Mouse (Mus musculus) frontal cortex, postnatal 14 days (tissue): ENCODE results near the gene Pcsk2.

ENCODE experiments used
- DNase-seq, 2 experiments: peaks; one replicate each; pipeline ENCODE4 v3.0.0; 2022; ENCODE audit warnings: low spot score in 2 of 2

The Pcsk2 gene

DNA sequence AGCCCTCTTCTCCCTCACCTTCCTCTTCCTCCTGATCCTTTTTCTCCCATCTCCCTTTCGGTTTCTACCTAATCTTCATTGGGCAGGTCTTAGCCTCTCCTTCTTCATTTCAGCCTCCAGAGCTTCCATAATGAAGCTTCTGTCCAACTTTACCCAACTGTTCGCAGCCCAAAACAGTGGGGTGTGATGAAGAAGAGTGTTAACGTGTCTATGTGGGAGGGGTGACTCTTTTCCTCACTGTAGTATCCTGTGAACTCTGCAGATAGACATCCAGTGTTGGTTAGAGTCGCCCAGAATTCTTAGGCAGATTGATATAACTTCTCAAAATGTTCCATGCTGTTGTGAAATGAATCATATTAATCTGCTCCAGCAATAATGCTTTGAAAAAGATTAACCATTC lies 98.4 kb downstream of the Pcsk2 start:
- no peak for DNase-seq

DNA sequence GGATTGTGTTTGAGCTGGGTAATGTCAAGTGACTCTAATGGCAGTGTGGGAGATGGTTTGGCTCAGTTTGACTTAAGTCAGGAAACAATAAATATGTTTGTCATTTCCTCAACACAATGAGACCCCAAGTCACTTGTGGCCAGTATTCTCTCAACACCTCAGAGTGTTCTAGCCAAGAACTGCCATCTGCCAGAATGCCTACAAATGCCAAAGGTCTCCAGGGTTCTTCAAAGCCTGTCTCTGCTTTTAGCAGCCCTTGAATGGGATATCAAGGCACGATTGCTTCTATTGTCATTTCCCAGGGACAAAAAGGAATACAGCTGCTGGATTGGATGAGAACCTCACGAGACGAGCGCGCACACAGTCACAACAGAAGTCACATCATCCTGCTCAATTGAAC lies 100.0 kb downstream of the Pcsk2 start:
- DNase-seq, result no peak

DNA sequence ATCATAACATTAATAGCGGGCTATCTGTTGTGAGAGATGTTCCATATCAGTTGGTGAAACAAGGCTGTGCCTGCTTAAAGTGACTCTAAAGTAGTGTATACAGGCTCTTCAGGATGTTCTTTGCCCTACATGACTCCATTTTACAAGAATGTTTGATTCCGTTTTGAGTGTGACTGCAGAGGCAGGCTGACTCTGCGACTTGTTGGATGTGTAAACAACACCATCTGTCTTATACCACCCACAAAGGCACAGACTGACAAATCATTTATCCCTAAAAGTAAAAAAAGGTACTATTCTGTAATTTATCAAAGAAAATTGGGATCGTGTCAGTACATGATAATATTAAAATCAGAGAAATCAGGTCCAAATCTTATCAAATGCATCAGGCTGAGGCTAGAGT lies 108.7 kb downstream of the Pcsk2 start:
- no peak for DNase-seq

DNA sequence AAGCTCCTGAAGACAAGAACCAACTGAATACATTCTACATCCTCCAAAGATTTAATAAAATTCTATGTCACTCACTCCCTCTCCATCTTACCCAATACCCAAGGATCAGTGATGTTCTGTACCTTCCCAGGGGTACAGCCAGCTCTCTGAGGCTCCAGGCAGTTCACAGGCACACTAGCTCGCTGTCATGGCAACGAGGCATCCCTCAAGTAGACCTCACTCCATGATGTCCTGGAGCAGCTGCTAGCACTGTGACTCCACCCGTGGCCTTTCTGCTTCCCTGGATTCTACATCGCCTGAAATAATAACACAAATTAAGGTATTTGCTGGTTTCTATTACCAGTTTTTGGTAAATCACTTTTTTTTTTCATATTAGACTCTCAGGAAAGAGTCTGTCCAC lies 111.0 kb downstream of the Pcsk2 start:
- DNase-seq, result no peak

DNA sequence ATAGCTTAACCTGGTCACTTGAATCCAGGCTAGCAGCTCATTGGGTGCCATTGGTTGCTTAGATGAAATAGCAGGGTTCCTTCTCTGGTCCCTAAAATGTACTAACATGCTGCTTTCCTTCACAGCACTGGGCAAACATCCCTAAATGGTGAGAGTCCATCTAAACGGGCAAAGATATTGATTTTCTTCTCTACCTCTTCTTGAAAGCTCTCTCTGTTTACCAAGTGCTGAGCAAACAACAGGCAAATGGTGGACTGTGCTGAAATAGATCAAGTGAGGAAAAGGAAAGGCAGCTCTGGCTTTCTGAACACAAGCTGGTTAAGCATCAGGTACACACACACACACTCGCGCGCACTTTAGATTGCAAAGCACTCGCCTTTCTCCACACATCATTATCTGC lies 120.8 kb downstream of the Pcsk2 start:
- no peak for DNase-seq

DNA sequence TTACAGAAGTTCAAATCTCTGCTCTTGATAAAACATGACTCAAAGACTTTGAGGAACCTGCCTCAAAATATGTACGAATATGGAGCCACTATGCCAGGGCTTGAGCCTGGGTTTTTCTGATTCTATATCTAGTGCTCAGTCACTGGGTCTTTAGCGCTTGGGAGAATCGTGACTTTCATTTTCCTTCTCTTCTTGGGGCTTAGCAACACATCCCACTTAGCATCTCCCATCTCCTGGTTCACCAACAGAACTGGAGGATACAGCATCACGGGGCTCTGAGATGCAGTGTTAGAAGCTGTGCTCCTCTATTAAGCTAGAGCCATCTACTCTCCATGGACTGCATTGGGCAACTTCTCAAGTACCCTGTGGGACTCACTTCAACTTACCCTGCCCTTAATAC lies 131.9 kb downstream of the Pcsk2 start:
- DNase-seq, result no peak

DNA sequence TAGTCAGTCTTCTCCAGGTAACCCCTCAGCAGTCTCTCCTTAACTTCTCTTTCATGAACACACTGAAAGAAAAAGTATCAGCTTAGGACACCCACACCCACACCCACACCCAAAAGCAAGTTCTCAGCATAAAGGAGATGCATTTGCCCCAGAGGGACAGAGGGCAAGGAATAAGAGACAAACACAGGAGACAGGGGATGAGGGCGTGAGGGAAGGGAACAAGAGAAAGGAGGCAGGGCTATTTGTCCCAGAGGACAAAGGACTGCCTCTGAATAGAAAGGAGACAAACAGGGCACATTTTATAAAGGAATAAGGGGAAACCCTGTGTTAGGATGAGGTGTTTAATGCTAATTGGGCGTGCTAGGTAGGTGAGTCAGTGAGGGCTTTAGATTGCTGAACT lies 133.6 kb downstream of the Pcsk2 start:
- DNase-seq, result no peak

DNA sequence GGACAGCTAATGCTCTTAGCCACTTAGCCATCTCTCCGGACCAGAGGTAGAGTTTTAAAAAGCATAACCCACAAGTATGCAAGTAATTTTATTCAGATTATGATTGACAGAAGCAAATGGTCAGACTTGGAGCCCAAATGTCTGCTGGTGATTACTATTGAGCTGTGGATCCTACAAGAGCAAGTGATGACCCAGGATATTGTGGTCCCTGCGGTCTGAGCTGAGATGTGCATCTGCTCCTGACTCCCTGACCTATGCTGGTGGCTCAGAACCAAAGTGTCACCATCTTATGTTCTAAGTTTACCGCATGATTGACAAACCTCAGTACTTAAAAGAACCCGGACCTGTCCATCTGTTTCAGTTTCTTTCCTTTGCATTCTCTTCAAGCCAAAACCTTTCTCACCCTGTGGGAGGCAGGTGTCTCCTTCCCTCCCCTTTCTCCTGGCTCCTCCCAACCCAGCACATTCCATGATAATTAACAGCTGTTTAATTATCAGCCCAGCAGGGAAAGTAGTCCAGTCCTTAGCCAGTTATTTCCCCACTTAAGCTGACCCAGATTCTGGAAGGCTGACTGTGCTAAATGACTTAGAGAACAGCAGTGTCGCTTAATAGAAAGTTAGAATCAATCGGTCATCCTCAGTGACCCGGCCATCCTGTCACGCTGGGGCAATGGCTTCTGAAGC lies 136.1 kb downstream of the Pcsk2 start:
- no peak for DNase-seq

DNA sequence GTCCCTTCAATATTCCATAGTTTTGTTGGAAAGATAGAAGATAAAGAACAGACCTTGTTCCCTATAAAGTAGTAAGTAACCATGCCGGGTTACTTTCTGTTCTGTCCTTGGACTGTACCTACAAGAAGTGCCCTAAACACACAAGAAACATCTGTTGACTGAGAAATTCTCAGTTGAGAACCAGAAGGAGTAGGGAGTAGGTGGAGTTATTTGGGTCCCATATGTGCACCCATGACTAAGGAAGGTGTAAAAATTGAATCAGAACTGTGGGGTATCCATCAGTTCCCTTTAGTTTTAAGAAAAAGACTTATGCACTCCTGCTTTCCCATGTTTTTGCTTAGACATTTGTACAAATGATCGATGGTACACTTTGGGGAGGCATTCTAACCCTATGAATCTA lies 137.6 kb downstream of the Pcsk2 start:
- DNase-seq, result no peak

DNA sequence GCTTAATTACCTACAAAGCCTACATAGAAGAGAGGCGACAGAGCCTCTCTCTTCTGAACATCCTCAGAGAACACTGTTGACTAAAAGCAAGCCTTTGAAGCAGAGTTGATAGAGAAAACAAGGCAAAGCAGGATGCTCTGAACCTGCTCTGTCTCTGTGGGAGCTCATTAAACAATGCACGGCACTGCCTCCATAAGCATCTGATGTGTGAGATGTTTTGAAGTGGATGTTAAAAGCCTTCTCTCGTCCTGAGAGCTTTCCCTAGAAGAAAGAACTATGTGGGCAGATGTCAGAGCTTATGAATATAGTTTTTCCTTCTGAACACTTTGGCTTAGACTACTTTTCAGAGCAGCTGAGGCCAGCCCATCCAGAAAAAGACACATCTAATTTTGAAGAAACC lies 145.3 kb downstream of the Pcsk2 start:
- DNase-seq, result no peak

DNA sequence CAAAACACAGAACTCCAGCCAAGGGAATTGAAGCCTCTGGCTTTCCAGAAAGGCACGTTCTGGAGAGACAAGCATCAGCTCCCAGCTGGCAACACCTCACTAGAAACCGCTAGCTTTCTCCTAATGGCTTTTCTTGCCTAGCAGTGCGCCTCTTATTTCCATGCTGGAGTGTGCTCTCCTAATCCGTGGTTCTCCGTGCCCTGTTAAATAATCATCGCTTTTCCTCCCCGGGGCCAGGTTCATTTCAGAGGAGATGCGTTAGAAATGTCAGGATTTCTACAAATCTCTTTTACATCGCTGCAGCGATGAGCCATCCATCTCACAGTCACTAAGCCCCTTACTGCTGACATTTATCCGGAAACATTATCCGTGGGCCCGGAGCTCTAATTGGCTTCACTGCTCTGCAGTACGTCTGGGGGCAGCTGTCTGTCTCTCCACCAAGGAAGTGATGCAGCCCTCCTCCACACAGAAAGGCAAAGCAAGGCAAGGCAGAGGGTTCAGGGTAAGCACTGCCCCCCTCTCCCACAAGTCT lies 150.1 kb downstream of the Pcsk2 start:
- no peak for DNase-seq

DNA sequence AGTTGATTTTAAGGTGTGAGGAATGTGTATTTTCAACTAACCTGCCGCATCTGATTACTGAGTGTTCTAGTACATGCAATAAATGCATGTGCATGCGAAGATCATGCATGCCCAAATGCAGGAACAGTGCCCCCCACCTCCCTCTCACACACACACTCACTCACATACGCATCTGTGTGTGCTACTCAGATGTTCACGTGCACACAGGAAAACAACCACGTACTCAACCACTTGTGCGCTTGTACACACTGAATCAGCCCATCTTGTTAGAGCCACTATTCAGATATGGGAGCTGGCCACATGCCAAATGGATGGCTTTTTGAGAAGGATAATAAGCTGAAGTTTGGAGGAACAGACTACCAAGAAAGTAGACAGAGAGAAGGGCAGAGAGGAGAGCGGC lies 150.7 kb downstream of the Pcsk2 start:
- DNase-seq, result no peak

DNA sequence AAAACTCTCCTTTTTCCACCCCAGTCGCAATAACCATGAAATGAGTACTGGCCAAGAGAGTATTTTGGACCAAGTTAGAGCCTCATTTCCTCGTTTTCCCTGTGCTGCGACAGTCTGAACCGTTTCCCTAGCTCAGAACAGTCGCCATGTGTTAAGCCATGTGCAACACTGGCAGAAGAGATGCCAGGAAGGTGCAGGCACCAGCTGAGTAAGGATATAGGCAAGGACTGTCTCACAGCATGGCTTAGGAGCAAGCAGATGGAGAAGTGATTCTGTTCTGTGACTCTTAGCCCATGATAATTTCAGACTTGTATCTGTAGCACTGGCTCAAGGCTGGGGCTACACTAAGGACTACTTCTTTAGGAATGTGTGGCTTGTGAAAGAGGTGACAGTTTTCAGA lies 155.2 kb downstream of the Pcsk2 start:
- no peak for DNase-seq

DNA sequence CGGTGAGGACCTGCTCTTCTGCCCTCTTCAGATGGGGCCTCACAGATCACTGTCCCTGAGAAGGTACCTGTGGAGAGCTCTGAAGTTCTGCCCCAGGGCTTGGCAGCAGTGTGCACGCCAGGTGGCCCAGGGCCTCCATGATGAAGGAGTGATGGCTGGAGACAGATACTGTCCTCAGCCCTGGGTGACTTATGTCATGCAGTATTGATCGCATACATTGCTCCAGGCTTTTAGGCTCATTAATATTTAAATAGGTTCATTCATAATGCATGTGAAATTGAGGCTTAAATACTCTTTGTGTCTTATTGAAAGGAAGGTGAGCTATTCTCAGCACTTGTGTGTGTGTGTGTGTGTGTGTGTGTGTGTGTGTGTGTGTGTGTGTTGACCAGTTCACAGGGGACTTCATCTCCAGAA lies 157.0 kb downstream of the Pcsk2 start:
- DNase-seq, result no peak

DNA sequence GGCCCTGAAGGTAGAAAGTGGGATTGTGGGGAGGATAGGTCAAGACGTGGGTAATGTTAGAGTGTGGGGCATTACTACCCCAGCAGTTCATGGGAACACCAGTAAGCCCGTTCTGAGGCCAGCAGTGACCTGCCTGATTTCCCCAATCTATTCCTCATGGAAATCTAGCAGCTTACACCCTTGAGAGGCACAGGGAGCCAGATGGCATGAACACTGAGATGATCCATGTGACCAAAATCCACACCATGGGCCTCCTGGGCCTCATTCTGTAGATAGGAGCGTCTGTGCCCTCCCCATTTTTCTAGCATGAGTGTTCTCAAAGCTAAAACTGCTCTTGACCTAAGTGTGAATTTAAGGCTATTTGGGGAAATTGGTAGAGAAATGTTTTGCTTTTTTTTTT lies 162.2 kb downstream of the Pcsk2 start:
- DNase-seq, result no peak

DNA sequence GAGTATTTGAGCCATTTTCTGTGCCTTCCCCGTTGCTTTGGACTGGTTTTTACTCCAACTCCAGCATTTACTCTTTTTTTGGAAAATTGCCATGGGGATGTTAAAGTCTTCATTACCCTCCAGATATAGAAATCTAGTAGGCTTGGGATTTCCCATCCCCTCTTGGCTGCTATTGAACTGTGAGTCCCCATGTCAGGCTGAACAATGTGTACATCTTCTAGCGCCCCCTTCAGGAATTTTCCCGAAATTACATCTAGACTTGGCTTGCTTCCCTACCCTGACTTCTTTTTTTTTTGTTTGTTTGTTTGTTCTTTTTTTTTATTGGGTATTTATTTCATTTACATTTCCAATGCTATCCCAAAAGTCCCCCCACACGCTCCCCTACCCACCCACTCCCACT lies 163.3 kb downstream of the Pcsk2 start:
- DNase-seq, result no peak

DNA sequence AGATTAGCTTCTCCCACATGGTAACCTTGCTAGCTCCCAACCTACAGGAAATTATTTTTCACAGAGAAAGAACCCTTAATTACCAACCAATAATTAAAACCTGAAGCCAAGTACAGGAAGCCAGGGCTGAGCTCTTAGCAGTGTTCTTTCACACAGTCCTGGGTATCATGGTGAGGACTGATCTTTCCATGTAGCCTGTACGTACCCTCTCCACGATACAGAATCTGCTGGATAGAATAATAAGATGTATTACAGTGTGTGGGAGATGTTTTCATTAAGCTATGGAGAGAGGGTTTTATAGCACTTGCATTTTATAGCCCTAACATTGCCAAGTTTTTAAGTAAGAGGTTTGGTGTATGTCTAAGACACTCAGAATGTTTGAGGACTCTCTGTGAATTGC lies 164.0 kb downstream of the Pcsk2 start:
- no peak for DNase-seq

DNA sequence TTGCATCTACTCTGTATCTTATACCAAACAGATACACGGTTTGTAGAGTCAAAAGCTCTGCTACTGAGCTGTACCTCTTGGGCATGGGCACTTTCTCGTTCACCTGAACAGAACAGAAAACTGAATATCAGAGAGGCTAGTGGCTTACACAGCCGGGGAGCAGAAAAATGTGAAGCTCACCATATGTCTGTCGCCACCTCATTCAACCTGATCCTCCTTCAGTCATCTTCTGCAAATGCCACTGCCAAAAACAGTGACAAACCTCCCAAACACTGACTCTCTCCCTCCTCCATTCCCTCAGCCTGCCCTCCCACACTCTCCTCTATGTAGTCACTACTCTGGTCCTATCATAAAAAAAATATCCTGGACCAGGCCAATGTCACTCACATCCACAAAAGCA lies 165.9 kb downstream of the Pcsk2 start:
- DNase-seq, result no peak

DNA sequence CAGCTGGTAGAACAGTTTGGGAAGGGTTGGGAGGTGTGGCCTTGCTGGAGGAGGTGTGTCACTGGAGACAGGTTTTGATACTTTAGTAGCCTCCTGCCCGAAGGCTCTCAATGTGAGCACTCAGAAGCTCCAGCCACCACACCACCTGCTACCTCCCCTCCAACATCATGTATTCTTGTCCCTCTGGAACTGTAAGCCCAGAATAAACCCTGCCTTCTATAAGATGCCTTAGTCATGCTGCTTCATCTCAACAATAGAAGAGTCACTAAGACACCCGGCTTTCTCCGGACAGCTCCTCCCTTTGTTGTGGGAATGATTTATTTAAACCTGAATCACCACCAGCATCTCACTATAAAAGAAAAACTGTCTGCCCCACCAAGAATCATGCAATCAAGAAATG lies 166.9 kb downstream of the Pcsk2 start:
- DNase-seq, result no peak

DNA sequence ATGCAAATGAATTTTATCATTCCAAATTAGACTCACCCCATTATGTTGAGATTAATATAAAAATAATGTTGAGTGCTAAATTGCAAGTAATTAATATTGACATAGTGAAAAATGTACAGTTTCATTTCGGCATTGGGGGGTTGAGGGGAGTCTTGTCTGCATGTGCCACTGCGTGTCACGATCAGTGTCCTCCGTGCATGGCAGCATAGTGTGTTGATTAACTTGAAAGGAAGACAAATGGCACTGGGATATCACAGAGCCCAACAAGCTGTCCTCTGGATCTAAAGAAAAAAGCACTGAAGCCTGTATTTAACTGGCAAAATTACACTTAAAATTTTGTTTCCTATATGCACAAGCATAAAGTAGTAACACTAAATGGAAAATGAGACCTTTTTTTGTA lies 167.9 kb downstream of the Pcsk2 start:
- no peak for DNase-seq

DNA sequence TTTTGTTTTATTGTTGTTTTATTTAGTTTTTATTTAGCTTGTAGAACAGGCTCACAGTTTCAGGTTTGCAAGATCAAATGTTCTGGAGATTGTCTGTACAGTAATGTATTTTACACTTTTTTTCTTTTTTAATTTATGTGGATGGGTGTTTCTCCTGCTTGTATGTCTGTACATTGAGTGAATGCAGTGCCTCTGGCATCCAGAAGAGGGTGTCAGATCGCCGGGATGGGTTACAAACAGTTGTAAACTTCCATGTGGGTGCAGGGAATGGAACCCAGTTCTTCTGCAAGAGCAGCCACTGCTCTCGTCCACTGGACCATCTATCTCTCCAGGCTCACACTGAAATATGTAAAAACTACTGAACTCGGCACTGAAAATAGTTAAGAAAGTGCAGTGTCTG lies 169.2 kb downstream of the Pcsk2 start:
- no peak for DNase-seq

DNA sequence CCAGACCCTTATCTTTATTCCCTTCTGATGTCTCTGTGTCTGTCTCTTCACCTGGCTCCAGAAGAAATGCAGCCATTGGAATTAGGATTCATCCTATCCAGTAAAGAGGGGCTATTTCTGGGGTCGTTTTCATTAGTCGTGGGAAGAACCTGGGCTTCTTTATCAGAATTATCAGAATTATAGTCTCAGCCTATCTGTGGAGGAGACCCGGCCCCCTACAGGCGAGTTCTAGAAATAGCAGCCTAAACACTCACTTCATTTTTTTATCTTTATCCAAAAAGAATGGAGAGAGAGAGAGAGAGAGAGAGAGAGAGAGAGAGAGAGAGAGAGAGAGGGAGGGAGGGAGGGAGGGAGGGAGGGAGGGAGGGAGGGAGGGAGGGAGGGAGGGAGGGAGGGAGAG lies 177.3 kb downstream of the Pcsk2 start:
- no peak for DNase-seq

DNA sequence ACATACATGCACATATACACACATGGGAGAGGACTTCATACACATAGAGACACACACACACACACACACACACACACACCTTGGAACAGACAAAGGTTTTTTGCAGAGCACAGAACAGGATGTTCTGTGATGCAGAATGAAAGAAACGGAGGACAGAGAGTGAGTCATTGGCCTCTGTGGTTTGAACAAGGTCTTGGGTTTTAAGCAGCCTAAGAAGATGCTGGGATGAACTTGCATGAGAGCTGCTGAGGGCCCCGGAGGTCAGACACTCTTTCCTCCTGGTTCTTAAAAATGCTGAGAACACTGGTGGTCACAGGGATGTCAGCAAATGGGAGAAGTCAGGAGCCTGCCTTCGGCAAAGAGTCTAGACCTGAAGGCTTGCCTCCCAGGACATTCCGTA lies 178.1 kb downstream of the Pcsk2 start:
- DNase-seq, result no peak

DNA sequence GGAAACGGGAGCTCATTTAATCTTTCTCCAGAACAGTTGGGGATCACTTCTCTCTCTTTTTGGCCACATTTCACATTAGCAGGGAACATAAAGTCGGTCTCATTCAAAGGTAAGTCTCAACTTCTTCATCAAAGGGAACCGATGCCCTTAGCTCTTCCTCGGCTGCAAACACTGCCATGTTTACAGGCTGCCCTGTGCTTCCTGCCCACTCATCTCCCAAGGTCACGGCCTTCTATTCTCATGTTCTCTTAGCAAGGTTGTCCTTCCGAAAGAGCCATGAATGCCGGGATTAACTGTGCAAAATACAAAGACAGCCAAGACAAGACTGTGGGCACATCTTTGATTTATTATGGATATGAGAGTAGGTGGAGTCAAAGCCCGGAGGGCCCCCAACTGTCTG lies 178.8 kb downstream of the Pcsk2 start:
- DNase-seq, result no peak
